Mouse (Mus musculus): ENCODE measurements around the gene Wnt2b. TPM values are rescaled to one million over a fixed set of nuclear protein-coding genes. Genes with fewer than 3 reads are reported as not detected.

Gene Wnt2b
- polyA plus RNA-seq, 1 experiment: 9.7 TPM

DNA sequence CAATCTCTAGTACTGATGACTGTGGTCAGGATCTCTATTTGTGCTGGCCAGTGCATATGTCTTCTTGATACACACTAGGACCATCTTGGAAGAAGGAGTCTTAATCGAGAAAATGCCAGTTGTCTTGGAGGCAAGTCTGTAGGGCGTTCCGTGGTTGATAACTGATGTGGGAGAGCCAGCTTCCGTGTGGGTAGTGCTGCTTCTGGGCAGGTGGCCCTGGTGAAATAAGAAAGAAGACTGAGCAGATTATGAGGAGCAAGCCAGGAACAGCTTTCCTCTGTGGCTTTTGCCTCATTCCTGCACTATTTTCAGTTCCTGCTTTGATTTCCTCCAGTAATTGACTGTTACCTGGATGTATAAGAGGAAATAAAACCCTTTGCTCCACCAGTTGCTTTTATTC lies 56.3 kb downstream of the Wnt2b start:
- Histone ChIP-seq H3K4me3 (ENCODE audit: low read depth, low read length) (no peak overlapping the region), H3K4me1 (ENCODE audit: control insufficient read depth, insufficient read depth, insufficient read length, low read length) (no peaks in the 10 kb centered on the region), H3K27ac (ENCODE audit: insufficient read depth, low read depth, low read length) (no peak overlapping the region), H3K27me3 (ENCODE audit: control insufficient read depth, insufficient read depth, low read length) (no peaks in the 10 kb centered on the region), H3K36me3 (ENCODE audit: control insufficient read depth, insufficient read depth, low read length) (peaks cover 18% of the 10 kb centered on the region)
- no peak for TF ChIP-seq POLR2A (IDR thresholded peaks at IDR 0.05; ENCODE audit: low read depth, low read length)
- no peak for TF ChIP-seq CTCF (IDR thresholded peaks at IDR 0.05; ENCODE audit: extremely low read depth, insufficient read length, insufficient replicate concordance, low read depth, low read length)
- 88% methylated on average over 4 of the region's 4 CpGs for WGBS

GRCm38 (mm10) chr3:104901154-104901553 lies 60.6 kb downstream of the Wnt2b start:
- Histone ChIP-seq H3K27ac (ENCODE audit: insufficient read depth, low read depth, low read length) (no peak overlapping the region), H3K36me3 (ENCODE audit: control insufficient read depth, insufficient read depth, low read length) (peaks cover 24% of the 10 kb centered on the region), H3K4me3 (ENCODE audit: low read depth, low read length) (no peak overlapping the region), H3K4me1 (ENCODE audit: control insufficient read depth, insufficient read depth, insufficient read length, low read length) (no peaks in the 10 kb centered on the region), H3K27me3 (ENCODE audit: control insufficient read depth, insufficient read depth, low read length) (no peaks in the 10 kb centered on the region)
- TF ChIP-seq POLR2A (IDR thresholded peaks at IDR 0.05; ENCODE audit: low read depth, low read length) (no peak), CTCF (IDR thresholded peaks at IDR 0.05; ENCODE audit: extremely low read depth, insufficient read length, insufficient replicate concordance, low read depth, low read length) (no peak)
- 91% methylated on average over 4 of the region's 4 CpGs for WGBS

GRCm38 (mm10) chr3:104896141-104896540 lies 65.6 kb downstream of the Wnt2b start:
- peaks cover 44% of the 10 kb centered on the region for H3K36me3 ChIP-seq (ENCODE audit: control insufficient read depth, insufficient read depth, low read length)
- no peak overlapping the region for H3K27ac ChIP-seq (ENCODE audit: insufficient read depth, low read depth, low read length)
- H3K27me3 ChIP-seq (ENCODE audit: control insufficient read depth, insufficient read depth, low read length): no peaks in the 10 kb centered on the region
- no peaks in the 10 kb centered on the region for H3K4me1 ChIP-seq (ENCODE audit: control insufficient read depth, insufficient read depth, insufficient read length, low read length)
- WGBS: 43% methylated on average over 3 of the region's 3 CpGs
- TF ChIP-seq CTCF (IDR thresholded peaks at IDR 0.05; ENCODE audit: extremely low read depth, insufficient read length, insufficient replicate concordance, low read depth, low read length): no peak
- no peak for TF ChIP-seq POLR2A (IDR thresholded peaks at IDR 0.05; ENCODE audit: low read depth, low read length)
- no peak overlapping the region for H3K4me3 ChIP-seq (ENCODE audit: low read depth, low read length)

Other genes with a start within 250 kb of the Wnt2b start
- 35.1 and 45.3 TPM in 2 replicates for gene Ppm1j, start 180.9 kb downstream of the Wnt2b start, polyA plus RNA-seq (2012; rRNA removed)
- 0.08 and 0.30 TPM in 2 replicates for gene Fam19a3, start 180.1 kb downstream of the Wnt2b start, polyA plus RNA-seq (2012; rRNA removed)
- gene Rhoc, start 173.5 kb downstream of the Wnt2b start, polyA plus RNA-seq (2012; rRNA removed): 143 and 197 TPM in 2 replicates
- 34.9 and 46.1 TPM in 2 replicates for gene Mov10, start 143.4 kb downstream of the Wnt2b start, polyA plus RNA-seq (2012; rRNA removed)
- gene St7l, start 97.9 kb downstream of the Wnt2b start, polyA plus RNA-seq (2012; rRNA removed): 1.8 and 4.6 TPM in 2 replicates
- 9.9 and 18.9 TPM in 2 replicates for gene Capza1, start 97.4 kb downstream of the Wnt2b start, polyA plus RNA-seq (2012; rRNA removed)
- 2.0 and 2.9 TPM in 2 replicates for gene Cttnbp2nl, start 91.2 kb upstream of the Wnt2b start, polyA plus RNA-seq (2012; rRNA removed)
- gene 4930564D02Rik, start 104.9 kb upstream of the Wnt2b start, polyA plus RNA-seq (2012; rRNA removed): not detected in 2 replicates